Mouse (Mus musculus) E14TG2a.4 (cell line): Measurements from ENCODE around the gene Lurap1l.

Experiments
- CTCF ChIP-seq: conservative IDR thresholded peaks from 2 replicates; pipeline ENCODE4 v1.5.1; 2014; ENCODE audit warnings: low read length
- NANOG ChIP-seq: IDR thresholded peaks from 2 replicates; pipeline ENCODE4 v1.6.1; 2014; ENCODE audit warnings: borderline replicate concordance, low read length, mixed read lengths

DNA sequence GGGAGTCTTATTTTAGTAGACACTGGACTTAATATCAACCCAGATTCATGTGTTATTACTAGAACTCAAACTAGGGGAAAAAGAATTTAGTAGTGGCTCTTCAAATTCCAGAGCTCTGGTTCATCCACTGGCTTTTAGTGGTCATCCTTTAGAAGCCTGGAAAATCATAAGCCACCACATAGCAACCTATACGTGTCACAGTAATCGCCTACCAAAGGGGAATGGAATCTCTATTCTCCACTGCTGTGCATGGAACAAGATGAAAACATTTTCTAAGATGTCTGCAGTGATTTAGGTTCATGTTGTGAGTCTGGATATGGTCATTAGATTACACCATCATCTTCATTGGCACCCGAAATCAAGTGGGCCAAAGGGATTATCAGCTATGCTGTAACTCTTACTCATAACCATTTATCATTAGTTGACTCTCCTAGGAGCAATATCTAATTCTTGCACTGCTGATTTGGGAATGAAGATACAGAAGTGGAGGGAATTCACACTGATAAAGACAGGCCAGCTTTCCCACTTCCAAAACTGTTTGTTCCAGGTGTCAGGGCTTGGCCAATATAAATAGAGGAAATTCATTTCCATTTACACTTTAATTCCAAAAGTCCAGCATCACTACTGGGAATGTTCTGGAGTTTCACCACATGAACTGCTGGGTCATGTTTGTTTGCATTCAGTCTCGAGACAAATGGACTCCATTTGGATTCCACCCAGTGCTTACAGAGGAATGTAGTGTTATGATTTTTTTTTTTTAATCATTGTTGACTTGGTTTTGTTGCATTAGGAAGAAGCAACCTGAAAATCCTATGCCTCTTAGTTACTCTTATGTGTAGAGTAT lies 11.4 kb downstream of the Lurap1l start:
- no peak for TF ChIP-seq CTCF
- no peak for TF ChIP-seq NANOG
